Mouse (Mus musculus): ENCODE measurements around the gene Pold4. TPM values are rescaled to one million over a fixed set of nuclear protein-coding genes. Genes with fewer than 3 reads are reported as not detected.

Gene Pold4
- polyA plus RNA-seq, 2 experiments: 12.9 to 15.2 TPM

- under 1% methylated on average over 49 of the region's 49 CpGs for WGBS (ENCODE audit: insufficient replicate concordance)
- H3K36me3 ChIP-seq (replicated peaks; ENCODE audit: control insufficient read depth, insufficient read depth, low read depth): no peaks in the 10 kb centered on the region
- H3K9me3 ChIP-seq (ENCODE audit: control insufficient read depth, low read length): no peaks in the 10 kb centered on the region
- peak within 1 kb of the TSS; percentile 63 for H3K4me2 ChIP-seq (ENCODE audit: low read depth)
- H3K4me1 ChIP-seq (replicated peaks; ENCODE audit: control insufficient read depth in 2 of 2, insufficient read depth in 2 of 2, low read length in 1 of 2): peaks cover 0 to 8% of the 10 kb centered on the region in 2 experiments; a peak in 2 of 4 replicates
- DNase-seq (ENCODE audit: low read depth in 3 of 3, low spot score in 3 of 3) (no peak), ATAC-seq (ENCODE audit: insufficient read depth) (0 out of 2 replicates have a peak, but pooled peaks have one; percentile 13)
- H3K4me3 ChIP-seq (ENCODE audit: insufficient read depth in 1 of 2, low read depth in 2 of 2, low read length in 2 of 2): peak within 1 kb of the TSS; percentile 51 to 52
- no peak for TF ChIP-seq EP300 (IDR thresholded peaks at IDR 0.05; ENCODE audit: low read depth)
- TF ChIP-seq CTCF (IDR thresholded peaks at IDR 0.05; ENCODE audit: low read depth): no peak
- peak within 1 kb of the TSS; percentile 45 for H3K9ac ChIP-seq (replicated peaks)
- H3K27me3 ChIP-seq (ENCODE audit: control insufficient read depth, insufficient read depth, low read length): peaks cover 69% of the 10 kb centered on the region
- no peak within 1 kb of the TSS for H3K27ac ChIP-seq
Measured at GRCm38 (mm10) chr19:4214071-4214770, 17.5 kb upstream of the Pold4 start, which contains the start of the genes Clcf1 and AC109138.7. Clcf1 (plus strand) TSS chr19:4214238. AC109138.7 (plus strand) TSS chr19:4214357.

- Histone ChIP-seq H3K4me1 (replicated peaks; ENCODE audit: control insufficient read depth in 2 of 2, insufficient read depth in 2 of 2, low read length in 1 of 2) (peaks cover 0 to 8% of the 10 kb centered on the region in 2 experiments; a peak in 2 of 4 replicates), H3K27ac (no peak overlapping the region), H3K4me3 (ENCODE audit: insufficient read depth in 1 of 2, low read depth in 2 of 2, low read length in 2 of 2) (peak overlapping the region; percentile 51 to 52), H3K36me3 (replicated peaks; ENCODE audit: control insufficient read depth, insufficient read depth, low read depth) (no peaks in the 10 kb centered on the region), H3K9ac (replicated peaks) (peak overlapping the region; percentile 45), H3K9me3 (ENCODE audit: control insufficient read depth, low read length) (no peaks in the 10 kb centered on the region), H3K4me2 (ENCODE audit: low read depth) (peak overlapping the region; percentile 63), H3K27me3 (ENCODE audit: control insufficient read depth, insufficient read depth, low read length) (peaks cover 69% of the 10 kb centered on the region)
- TF ChIP-seq EP300 (IDR thresholded peaks at IDR 0.05; ENCODE audit: low read depth): no peak
- no peak for TF ChIP-seq CTCF (IDR thresholded peaks at IDR 0.05; ENCODE audit: low read depth)
- peak; percentile 19; the same call in 1 of the 2 replicates for ATAC-seq (ENCODE audit: insufficient read depth)
- DNase-seq (ENCODE audit: low read depth in 3 of 3, low spot score in 3 of 3): no peak
- under 1% methylated on average over 72 of the region's 81 CpGs for WGBS (ENCODE audit: insufficient replicate concordance)
Measured at GRCm38 (mm10) chr19:4214771-4215450, 16.8 kb upstream of the Pold4 start.

- TF ChIP-seq EP300 (IDR thresholded peaks at IDR 0.05; ENCODE audit: low read depth) (no peak), CTCF (IDR thresholded peaks at IDR 0.05; ENCODE audit: low read depth) (no peak)
- no peak overlapping the region for H3K9ac ChIP-seq (replicated peaks)
- DNase-seq (ENCODE audit: low read depth in 3 of 3, low spot score in 3 of 3) (no peak), ATAC-seq (ENCODE audit: insufficient read depth) (no peak)
- peak overlapping the region in 1 of 2 experiments; percentile 52; a peak in 2 of 4 replicates for H3K4me3 ChIP-seq (ENCODE audit: insufficient read depth in 1 of 2, low read depth in 2 of 2, low read length in 2 of 2)
- peaks cover 69% of the 10 kb centered on the region for H3K27me3 ChIP-seq (ENCODE audit: control insufficient read depth, insufficient read depth, low read length)
- peak overlapping the region; percentile 63 for H3K4me2 ChIP-seq (ENCODE audit: low read depth)
- H3K27ac ChIP-seq: no peak overlapping the region
- no peaks in the 10 kb centered on the region for H3K36me3 ChIP-seq (replicated peaks; ENCODE audit: control insufficient read depth, insufficient read depth, low read depth)
- 2% methylated on average over 21 of the region's 21 CpGs for WGBS (ENCODE audit: insufficient replicate concordance)
- no peaks in the 10 kb centered on the region for H3K9me3 ChIP-seq (ENCODE audit: control insufficient read depth, low read length)
- peaks cover 0 to 8% of the 10 kb centered on the region in 2 experiments; a peak in 3 of 4 replicates for H3K4me1 ChIP-seq (replicated peaks; ENCODE audit: control insufficient read depth in 2 of 2, insufficient read depth in 2 of 2, low read length in 1 of 2)
Measured at GRCm38 (mm10) chr19:4215451-4215840, 16.3 kb upstream of the Pold4 start.

GRCm38 (mm10) chr19:4216041-4216685 is 15.5 kb upstream of the Pold4 start:
- ATAC-seq (ENCODE audit: insufficient read depth) (no peak), DNase-seq (ENCODE audit: low read depth in 3 of 3, low spot score in 3 of 3) (no peak)
- 8% methylated on average over 14 of the region's 14 CpGs for WGBS (ENCODE audit: insufficient replicate concordance)
- no peak overlapping the region for H3K4me3 ChIP-seq (ENCODE audit: insufficient read depth in 1 of 2, low read depth in 2 of 2, low read length in 2 of 2)
- H3K4me2 ChIP-seq (ENCODE audit: low read depth): no peak overlapping the region
- H3K9me3 ChIP-seq (ENCODE audit: control insufficient read depth, low read length): no peaks in the 10 kb centered on the region
- H3K27ac ChIP-seq: no peak overlapping the region
- TF ChIP-seq CTCF (IDR thresholded peaks at IDR 0.05; ENCODE audit: low read depth) (peak; percentile 45), EP300 (IDR thresholded peaks at IDR 0.05; ENCODE audit: low read depth) (no peak)
- no peak overlapping the region for H3K9ac ChIP-seq (replicated peaks)
- peaks cover 0 to 12% of the 10 kb centered on the region in 2 experiments; a peak in 3 of 4 replicates for H3K4me1 ChIP-seq (replicated peaks; ENCODE audit: control insufficient read depth in 2 of 2, insufficient read depth in 2 of 2, low read length in 1 of 2)
- H3K27me3 ChIP-seq (ENCODE audit: control insufficient read depth, insufficient read depth, low read length): peaks cover 69% of the 10 kb centered on the region
- no peaks in the 10 kb centered on the region for H3K36me3 ChIP-seq (replicated peaks; ENCODE audit: control insufficient read depth, insufficient read depth, low read depth)

All from liver, embryonic 14.5 days (tissue).